Mouse (Mus musculus): Measurements from ENCODE around the gene Stx3.

GRCm38 (mm10) chr19:11860966-11861365 lies 41.8 kb upstream of the Stx3 start, which contains the start of gene Olfr1418:
- TF ChIP-seq GATA1 (IDR thresholded peaks at IDR 0.05; ENCODE audit: low read length) (no peak), TAL1 (IDR thresholded peaks at IDR 0.05; ENCODE audit: low read length) (no peak)

Data from erythroblast, embryonic 14.5 days (primary cell).